Mouse (Mus musculus) hindbrain, embryonic 11.5 days (tissue): ENCODE results near the gene Cc2d1a. TPM values are rescaled to one million over a fixed set of nuclear protein-coding genes. Genes with fewer than 3 reads are reported as not detected.
A peak's percentile ranks its signal among the peaks of the same experiment; 100 is the strongest.

Source experiments
- ATAC-seq: fragments of 200-750 bp; cut with Nextera tagmentation; 2 replicates; pipeline ENCODE4 v1.8.0; 2017; ENCODE audit warnings: mild to moderate bottlenecking, moderate TSS enrichment, moderate library complexity; ENCODE audit not compliant: low FRiP score
- DNase-seq: peaks from one replicate; pipeline ENCODE4 v3.0.0-alpha.2; 2015; ENCODE audit warnings: low spot score
- H3K27ac ChIP-seq: fragments of 300-500 bp; sonication (generic); 2 replicates; pipeline ENCODE4 v1.5.1; 2014; ENCODE audit warnings: mild to moderate bottlenecking, low read depth, low read length
- H3K27me3 ChIP-seq: fragments of 300-500 bp; sonication (generic); 2 replicates; pipeline ENCODE4 v1.6.1; 2014; ENCODE audit warnings: mild to moderate bottlenecking, low read length, moderate library complexity, mixed read lengths; ENCODE audit not compliant: control insufficient read depth, insufficient read depth
- H3K36me3 ChIP-seq: fragments of 300-500 bp; sonication (generic); 2 replicates; pipeline ENCODE4 v1.6.1; 2014; ENCODE audit warnings: mild to moderate bottlenecking, low read length, moderate library complexity, mixed read lengths; ENCODE audit not compliant: control insufficient read depth, insufficient read depth
- H3K4me1 ChIP-seq: fragments of 300-500 bp; sonication (generic); replicated peaks from 2 replicates; pipeline ENCODE4 v1.6.1; 2014; ENCODE audit warnings: low read length, mixed read lengths; ENCODE audit not compliant: control insufficient read depth, insufficient read depth
- H3K4me2 ChIP-seq: fragments of 300-500 bp; sonication (generic); replicated peaks from 2 replicates; pipeline ENCODE4 v1.6.1; 2014; ENCODE audit warnings: mild to moderate bottlenecking, low read depth, low read length
- H3K4me3 ChIP-seq: fragments of 300-500 bp; sonication (generic); 2 replicates; pipeline ENCODE4 v1.5.1; 2014; ENCODE audit warnings: low read depth, low read length
- H3K9ac ChIP-seq: fragments of 300-500 bp; sonication (generic); 2 replicates; pipeline ENCODE4 v1.6.1; 2014; ENCODE audit warnings: low read depth, low read length
- H3K9me3 ChIP-seq: fragments of 300-500 bp; sonication (generic); 2 replicates; pipeline ENCODE4 v1.6.1; 2016; ENCODE audit warnings: low read length; ENCODE audit not compliant: control insufficient read depth
- WGBS: fragments of 180-500 bp; shearing (Covaris S2); extraction: QIAGEN DNeasy Blood & Tissue Kit; methylation state at CpG from one replicate; pipeline ENCODE4 v1.1.7; 2014; 5-methylcytosine and 5-hydroxymethylcytosine counted together
- polyA plus RNA-seq: library from polyadenylated mRNA; unstranded; fragments of >200 nt; fragmentation: Nextera tagmentation; extraction: Ambion mirVana; gene quantifications from 2 replicates; pipeline ENCODE4 v1.2.1, GENCODE M21; 2014

Cc2d1a gene
- polyA plus RNA-seq, 1 experiment from 2014 or later: 8.8 TPM

DNA sequence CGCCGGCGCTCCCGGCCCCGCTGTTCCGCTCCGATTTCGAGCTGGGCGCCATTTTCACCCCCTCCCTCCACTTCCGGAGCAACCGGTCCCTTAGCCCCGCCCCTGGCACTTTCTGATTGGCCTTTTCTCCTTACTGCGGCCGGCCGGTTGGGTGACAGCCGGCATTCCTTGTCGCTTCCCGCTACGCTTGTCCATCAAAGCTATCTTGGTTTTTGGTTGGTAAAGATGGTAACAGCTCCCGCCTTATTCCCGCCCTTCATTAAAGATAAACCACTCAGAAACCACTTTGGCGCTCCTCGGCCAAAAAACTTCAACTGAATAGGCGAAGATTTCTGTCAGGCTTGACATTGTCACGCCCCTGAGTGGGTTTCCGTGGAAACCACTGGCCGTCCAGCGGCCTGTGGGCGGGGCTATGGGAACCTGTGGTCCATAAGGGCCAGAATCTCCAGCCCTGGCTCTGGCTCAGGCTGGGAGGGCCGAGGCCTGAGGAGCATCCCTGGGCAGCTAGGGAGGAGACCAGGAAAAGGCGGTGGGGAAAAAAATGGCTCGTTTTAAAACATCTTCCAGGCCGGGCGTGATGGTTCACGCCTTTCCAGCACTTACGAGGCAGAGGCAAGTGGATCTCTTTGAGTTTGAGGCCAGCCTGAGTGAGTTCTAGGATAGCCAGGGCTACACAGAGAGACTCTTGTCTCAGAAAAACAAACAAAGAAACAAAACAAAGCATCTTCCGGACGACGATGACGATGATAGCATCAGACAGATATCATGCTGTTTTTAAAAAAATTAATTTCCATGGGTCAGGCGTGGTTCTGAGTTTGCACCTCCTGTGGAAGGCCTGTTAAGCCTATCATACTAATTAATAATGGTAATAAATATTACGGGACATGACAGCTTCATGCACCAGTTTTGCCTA, 42.8 kb downstream of the Cc2d1a start, which contains the start of gene Dcaf15:
TSS of gene Dcaf15 (minus strand) at position 72 of the 913 bp plus-strand sequence.
- Histone ChIP-seq H3K9ac (peak within 1 kb of the TSS; percentile 88), H3K27ac (peak within 1 kb of the TSS; percentile 89), H3K4me3 (peak within 1 kb of the TSS; percentile 70), H3K4me1 (no peaks in the 10 kb centered on the region; the same call in 1 of the 2 replicates), H3K4me2 (peak within 1 kb of the TSS; percentile 78), H3K27me3 (no peaks in the 10 kb centered on the region), H3K9me3 (no peaks in the 10 kb centered on the region), H3K36me3 (no peaks in the 10 kb centered on the region)
- ATAC-seq (peak; percentile 96), DNase-seq (peak; percentile 99)
- 7% methylated on average over 42 of the region's 42 CpGs for WGBS

DNA sequence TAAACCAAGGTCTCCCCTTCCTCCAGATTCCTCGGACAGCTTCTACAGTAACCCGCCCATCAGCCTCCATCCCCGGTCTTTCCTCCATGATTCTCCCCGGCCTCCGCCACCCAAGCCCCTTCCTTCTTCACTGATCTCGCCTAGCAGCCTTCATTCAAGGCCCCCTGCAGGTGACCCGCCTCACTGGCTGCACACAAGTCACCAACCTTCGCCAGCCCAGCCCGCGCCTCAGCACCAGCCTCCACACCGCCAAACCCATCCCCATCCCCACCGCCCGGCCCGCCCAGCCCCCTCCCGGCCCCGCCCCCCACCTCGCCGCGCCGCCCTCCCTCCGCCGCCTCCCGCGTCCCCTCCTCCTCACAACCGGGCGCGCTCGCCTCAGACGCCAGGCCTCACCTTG, 43.5 kb downstream of the Cc2d1a start:
- ATAC-seq: peak; percentile 87
- WGBS: 0% methylated on average over 28 of the region's 29 CpGs
- H3K27me3 ChIP-seq: no peaks in the 10 kb centered on the region
- peak overlapping the region; percentile 70 for H3K4me3 ChIP-seq
- peak overlapping the region; percentile 78 for H3K4me2 ChIP-seq
- no peaks in the 10 kb centered on the region for H3K9me3 ChIP-seq
- H3K4me1 ChIP-seq: no peaks in the 10 kb centered on the region; the same call in 1 of the 2 replicates
- no peaks in the 10 kb centered on the region for H3K36me3 ChIP-seq
- DNase-seq: peak; percentile 79
- peak overlapping the region; percentile 88 for H3K9ac ChIP-seq
- H3K27ac ChIP-seq: peak overlapping the region; percentile 89

DNA sequence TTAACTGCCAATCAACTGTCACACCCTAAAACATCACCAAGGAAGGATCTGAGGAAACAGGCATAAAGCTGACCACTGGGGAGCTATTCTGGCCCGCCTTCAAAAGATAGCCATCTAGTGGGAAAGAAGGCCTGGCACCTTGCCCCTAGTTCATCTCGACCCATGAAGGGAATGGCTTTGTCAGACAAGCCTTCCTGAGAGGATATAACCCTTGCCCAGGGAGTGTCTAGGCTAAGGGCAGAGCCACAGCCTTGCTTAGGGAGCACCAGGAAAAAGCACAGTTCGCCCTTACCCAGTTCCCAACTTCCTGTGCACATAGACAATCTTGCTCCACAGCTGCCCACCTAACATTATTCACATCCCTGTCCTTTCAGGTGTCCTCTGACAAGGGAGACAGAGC, 44.1 kb downstream of the Cc2d1a start:
- no peaks in the 10 kb centered on the region; the same call in 1 of the 2 replicates for H3K4me1 ChIP-seq
- H3K9me3 ChIP-seq: no peaks in the 10 kb centered on the region
- DNase-seq (peak; percentile 16), ATAC-seq (no peak)
- 64% methylated on average over 3 of the region's 3 CpGs for WGBS
- no peaks in the 10 kb centered on the region for H3K27me3 ChIP-seq
- peak overlapping the region; percentile 70 for H3K4me3 ChIP-seq
- H3K4me2 ChIP-seq: peak overlapping the region; percentile 78
- no peaks in the 10 kb centered on the region for H3K36me3 ChIP-seq
- H3K27ac ChIP-seq: peak overlapping the region; percentile 89
- peak overlapping the region; percentile 88 for H3K9ac ChIP-seq

DNA sequence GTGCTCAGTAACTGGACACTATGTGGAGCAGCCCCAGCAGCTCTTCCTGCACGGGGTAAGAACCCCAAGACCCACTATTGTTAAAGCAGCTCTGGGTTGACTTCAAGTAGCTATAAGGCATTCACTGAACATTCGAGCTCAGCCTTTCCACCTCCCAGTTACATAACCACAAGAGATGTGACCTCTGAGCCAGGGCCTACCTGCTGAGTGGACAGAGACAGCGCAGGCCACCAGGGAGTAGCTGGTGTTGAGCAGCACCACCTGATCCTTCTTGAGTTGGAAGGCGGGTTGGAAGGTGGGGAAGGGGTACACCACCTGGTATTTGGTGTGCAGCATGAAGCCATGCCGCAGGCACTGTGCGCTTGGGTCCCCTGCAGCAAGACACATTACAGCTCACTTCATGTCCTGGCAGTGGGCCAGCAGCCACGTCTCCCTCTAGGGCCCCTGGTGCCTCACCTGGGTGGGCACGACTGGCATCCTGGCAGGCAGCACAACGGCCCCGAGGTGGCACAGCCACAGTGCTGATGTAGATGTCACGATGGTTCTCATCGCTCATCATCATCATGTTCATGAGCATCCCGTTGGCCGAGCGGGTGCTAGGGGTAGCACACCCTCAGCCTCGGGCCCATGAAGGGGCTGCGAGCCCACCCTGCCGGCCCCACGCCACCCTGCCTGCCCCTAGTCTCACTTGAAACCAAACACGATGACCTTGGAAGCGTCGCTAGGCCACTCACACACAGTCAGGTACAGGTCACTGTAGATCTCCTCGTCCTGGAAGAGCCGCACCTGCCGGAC, 46.1 kb downstream of the Cc2d1a start:
- Histone ChIP-seq H3K27me3 (no peaks in the 10 kb centered on the region), H3K4me1 (no peaks in the 10 kb centered on the region; the same call in 1 of the 2 replicates), H3K36me3 (0 out of 2 replicates have a peak, but pooled peaks cover 9% of the 10 kb centered on the region), H3K27ac (no peak overlapping the region), H3K4me2 (no peak overlapping the region), H3K4me3 (no peak overlapping the region), H3K9ac (no peak overlapping the region), H3K9me3 (no peaks in the 10 kb centered on the region)
- ATAC-seq: no peak
- no peak for DNase-seq
- 95% methylated on average over 25 of the region's 25 CpGs for WGBS

DNA sequence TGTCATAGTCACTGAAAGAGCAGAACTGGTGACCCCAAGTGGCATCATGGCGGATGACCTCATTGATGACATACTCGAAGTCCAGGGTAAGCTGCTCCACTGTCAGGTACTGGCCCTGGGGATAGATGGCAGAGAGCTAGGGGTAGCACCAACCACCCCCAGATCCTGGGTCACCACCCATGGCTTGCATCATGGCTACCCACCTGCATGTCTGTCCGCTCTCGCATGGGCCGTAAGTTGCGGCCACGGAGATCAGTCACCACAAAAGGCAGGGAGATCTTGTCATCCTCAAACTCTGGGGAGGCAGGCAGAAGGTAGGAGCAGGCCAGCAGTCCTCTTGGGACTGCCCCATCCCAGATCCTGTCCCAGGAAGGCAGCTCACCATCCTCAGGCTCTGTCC, 49.4 kb downstream of the Cc2d1a start:
- H3K4me2 ChIP-seq: no peak overlapping the region
- no peak overlapping the region for H3K27ac ChIP-seq
- no peak for DNase-seq
- no peak for ATAC-seq
- 0 out of 2 replicates have a peak, but pooled peaks cover 17% of the 10 kb centered on the region for H3K36me3 ChIP-seq
- WGBS: 96% methylated on average over 7 of the region's 7 CpGs
- H3K9me3 ChIP-seq: no peaks in the 10 kb centered on the region
- H3K4me3 ChIP-seq: no peak overlapping the region
- H3K27me3 ChIP-seq: no peaks in the 10 kb centered on the region
- no peak overlapping the region for H3K9ac ChIP-seq
- no peaks in the 10 kb centered on the region; the same call in 1 of the 2 replicates for H3K4me1 ChIP-seq

DNA sequence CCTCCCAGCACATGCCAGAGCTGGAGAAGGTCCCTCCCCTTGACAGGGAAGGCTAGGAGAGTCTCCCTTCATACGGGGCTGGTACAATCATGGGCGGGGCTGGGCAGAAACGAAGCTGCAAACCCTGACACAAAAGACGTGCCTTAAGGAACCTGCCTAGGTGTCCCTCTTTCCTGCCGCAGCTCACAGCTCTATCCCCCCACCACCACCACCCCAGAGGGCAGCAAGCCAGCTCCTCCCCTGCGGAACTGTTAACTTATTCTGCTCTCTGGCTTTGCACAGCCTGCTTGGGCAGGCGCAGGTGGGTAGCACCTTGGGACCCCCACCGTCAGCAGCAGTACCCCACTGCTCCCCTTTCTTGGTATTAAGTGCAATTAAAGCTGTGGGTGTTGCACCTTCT, 51.7 kb downstream of the Cc2d1a start:
- no peak for DNase-seq

DNA sequence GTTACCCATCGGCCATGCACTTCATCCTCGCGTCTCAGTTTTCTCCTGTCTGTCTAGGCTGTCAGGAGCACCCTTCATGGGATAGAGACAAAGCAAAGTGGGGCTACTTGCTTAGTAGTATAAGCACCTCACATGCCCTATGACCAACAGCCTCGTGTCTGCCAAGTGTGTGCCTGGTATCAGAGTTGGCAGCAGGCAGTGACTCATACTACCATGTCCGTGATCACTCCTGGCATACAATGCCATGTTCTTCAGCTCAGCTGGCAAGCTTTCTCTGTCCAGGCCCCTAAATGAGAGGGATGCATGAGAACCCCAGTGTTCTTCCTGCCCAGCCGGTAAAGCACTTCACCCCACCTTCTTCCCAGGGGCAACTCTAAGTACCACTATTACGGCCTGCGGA, 57.2 kb downstream of the Cc2d1a start:
- no peak for ATAC-seq
- Histone ChIP-seq H3K27ac (no peak overlapping the region), H3K36me3 (peaks cover 12% of the 10 kb centered on the region; the same call in 1 of the 2 replicates), H3K9ac (no peak overlapping the region), H3K4me1 (no peaks in the 10 kb centered on the region), H3K27me3 (no peaks in the 10 kb centered on the region), H3K4me2 (no peak overlapping the region), H3K4me3 (no peak overlapping the region), H3K9me3 (no peaks in the 10 kb centered on the region)
- no peak for DNase-seq
- 95% methylated on average over 8 of the region's 8 CpGs for WGBS

More for the DNA sequence above, 51.7 kb downstream of the Cc2d1a start:
- H3K4me1 ChIP-seq: no peaks in the 10 kb centered on the region
- H3K4me3 ChIP-seq: no peak overlapping the region
- no peaks in the 10 kb centered on the region for H3K9me3 ChIP-seq
- no peak overlapping the region for H3K27ac ChIP-seq
- H3K4me2 ChIP-seq: no peak overlapping the region
- WGBS: 76% methylated on average over 8 of the region's 8 CpGs
- H3K36me3 ChIP-seq: peaks cover 24% of the 10 kb centered on the region; the same call in 1 of the 2 replicates
- H3K27me3 ChIP-seq: no peaks in the 10 kb centered on the region
- no peak overlapping the region for H3K9ac ChIP-seq
- ATAC-seq: no peak

DNA sequence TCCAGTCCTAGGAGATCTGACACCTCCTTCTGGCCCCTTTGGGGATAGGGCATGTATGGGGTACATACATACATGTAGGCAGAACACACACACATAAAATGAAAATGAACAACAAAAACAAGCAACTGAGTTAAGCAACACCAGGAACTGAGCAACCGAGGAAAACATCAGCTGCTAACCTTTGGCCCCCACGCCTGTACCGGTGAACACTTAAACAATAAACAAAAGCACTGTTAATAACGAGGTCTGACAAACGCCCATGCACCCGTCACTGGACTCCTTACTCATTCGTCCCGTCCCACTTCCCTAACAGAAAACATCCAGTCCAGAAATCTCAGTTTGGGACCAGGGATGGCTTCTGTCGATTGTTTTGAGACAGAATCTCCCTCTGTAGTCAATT, 58.5 kb downstream of the Cc2d1a start:
- Histone ChIP-seq H3K9ac (no peak overlapping the region), H3K4me3 (no peak overlapping the region), H3K27me3 (no peaks in the 10 kb centered on the region), H3K9me3 (no peaks in the 10 kb centered on the region), H3K4me2 (no peak overlapping the region), H3K4me1 (peaks cover 3% of the 10 kb centered on the region; the same call in 1 of the 2 replicates), H3K36me3 (peaks cover 7% of the 10 kb centered on the region; the same call in 1 of the 2 replicates), H3K27ac (no peak overlapping the region)
- DNase-seq (no peak), ATAC-seq (no peak)
- WGBS: 89% methylated on average over 9 of the region's 9 CpGs
